Mouse (Mus musculus) layer of hippocampus, postnatal 36 days (tissue): ENCODE results near the gene Faim2. TPM values are rescaled to one million over a fixed set of nuclear protein-coding genes. Genes with fewer than 3 reads are reported as not detected.

Source experiments
- DNase-seq, 2 experiments: peaks; one replicate each; pipeline ENCODE4 v3.0.0; 2022
- total RNA-seq, 2 experiments: library from RNA; stranded (reverse); gene quantifications; 2 replicates each; pipeline ENCODE4 v1.2.3; 2021

Faim2 gene
- total RNA-seq, result 100 to 1,000 TPM; 373 to 394 TPM

DNA sequence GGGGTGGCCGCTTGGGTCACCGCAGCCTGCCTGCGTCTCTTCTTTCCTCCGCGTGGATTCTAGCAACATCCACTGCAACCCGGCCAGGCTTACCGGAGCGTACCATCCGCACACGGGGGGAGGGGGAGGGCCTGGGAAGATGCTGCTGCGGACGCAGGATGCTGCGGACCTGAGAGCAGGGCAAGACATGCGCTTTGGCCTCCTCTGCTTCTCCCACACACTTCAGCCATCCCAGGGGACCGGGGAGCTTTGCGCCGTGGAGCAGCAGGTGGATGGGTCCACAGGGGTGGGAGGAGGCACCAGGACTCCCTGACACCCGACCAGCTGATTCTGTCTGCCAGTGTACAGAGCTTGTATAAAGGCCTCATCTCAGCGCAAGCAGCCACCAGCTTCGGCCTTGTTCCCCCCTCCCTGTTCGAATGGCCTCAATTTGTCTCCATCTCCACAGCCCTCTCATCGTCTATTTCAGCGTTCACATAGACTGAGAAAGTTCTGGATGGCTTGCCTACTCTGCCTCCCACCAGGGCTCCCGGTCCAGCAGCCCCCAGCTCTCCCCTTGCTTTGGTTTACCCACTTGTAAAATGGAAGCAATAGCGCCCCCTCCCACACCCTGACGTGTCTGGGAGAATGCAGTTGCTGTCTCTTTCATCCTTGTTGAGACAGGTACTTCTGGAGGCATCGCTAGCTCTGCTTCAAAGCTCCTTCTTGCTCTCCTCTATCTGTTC is at the start of gene Faim2:
Faim2 (minus strand) TSS at position 537 of the 725 bp plus-strand sequence.
- peak; percentile 73 to 74 for DNase-seq

- no peak for DNase-seq
Observed at GRCm38 (mm10) chr15:99569123-99569522, 41.2 kb upstream of the Faim2 start.

DNA sequence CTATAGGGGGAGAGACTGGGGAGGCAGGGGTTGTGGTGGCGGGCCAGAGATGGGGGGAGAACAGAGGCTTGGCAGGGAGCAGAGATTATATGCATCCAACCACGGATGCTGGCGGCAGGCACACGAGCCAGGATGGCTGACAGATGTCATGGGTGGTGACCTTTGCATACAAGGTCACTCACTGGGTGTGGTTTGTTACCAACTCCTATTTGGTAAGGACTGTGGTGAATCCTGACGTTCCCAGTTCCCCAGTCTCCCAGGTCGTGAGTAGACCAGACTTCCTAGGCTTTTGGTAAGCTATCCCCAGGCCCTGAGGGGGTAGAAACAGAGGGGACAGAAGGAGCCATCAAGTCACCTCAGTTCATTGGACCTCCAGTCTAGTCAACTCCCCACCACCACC is 40.7 kb upstream of the Faim2 start:
- no peak for DNase-seq

GRCm38 (mm10) chr15:99567371-99567770 is 39.4 kb upstream of the Faim2 start:
- no peak for DNase-seq

GRCm38 (mm10) chr15:99560246-99560645 is 32.3 kb upstream of the Faim2 start:
- DNase-seq, result no peak

- no peak for DNase-seq
Observed at GRCm38 (mm10) chr15:99558947-99559346, 31.0 kb upstream of the Faim2 start.

GRCm38 (mm10) chr15:99553767-99554166 is 25.8 kb upstream of the Faim2 start:
- DNase-seq, result no peak

- no peak for DNase-seq
Observed at GRCm38 (mm10) chr15:99549901-99550300, 21.9 kb upstream of the Faim2 start.

- DNase-seq, result no peak
Observed at GRCm38 (mm10) chr15:99547732-99548131, 19.8 kb upstream of the Faim2 start.

- DNase-seq, result no peak
Observed at GRCm38 (mm10) chr15:99546596-99546995, 18.6 kb upstream of the Faim2 start.

- no peak for DNase-seq
Observed at GRCm38 (mm10) chr15:99544047-99544446, 16.1 kb upstream of the Faim2 start.

DNA sequence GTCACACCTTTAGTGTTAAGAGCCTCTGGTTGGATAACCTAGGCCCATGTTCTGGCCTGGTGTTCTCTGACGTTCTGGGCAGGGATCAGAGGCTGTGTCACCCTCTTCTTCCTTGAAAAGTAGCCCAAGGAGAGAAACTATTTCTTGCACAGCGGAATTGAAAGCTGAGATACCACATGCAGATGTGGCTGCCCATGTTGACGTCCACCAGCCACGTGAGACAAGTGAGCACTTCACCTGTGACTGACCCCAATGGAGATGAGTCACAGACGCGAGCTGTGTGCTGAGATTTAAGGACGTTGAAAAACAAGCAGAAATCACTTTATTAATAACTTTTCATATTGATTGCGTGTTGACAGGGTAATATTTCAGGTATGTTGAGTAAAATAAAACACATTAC is 11.9 kb upstream of the Faim2 start:
- DNase-seq, result no peak

- no peak for DNase-seq
Observed at GRCm38 (mm10) chr15:99536889-99537862, 9.2 kb upstream of the Faim2 start.

DNA sequence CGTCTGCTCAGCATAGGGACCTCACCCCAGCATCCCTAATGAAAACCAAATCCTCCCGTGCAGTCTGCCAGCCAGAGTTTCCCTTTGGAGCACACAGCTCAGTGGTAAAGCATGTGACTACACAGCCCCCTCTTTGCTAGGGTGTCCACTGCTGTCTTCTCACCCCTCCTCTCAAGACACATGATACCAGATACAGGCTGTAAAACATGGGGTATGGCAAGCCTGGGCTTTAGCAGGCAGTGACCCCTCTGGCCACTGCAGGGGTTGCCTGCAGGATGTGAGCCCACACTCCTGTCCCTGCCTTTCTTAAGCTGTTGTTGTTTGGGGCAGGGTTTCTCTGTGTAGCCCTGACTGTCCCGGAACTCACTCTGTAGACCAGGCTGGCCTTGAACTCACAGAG is 4.1 kb upstream of the Faim2 start:
- DNase-seq, result no peak

DNA sequence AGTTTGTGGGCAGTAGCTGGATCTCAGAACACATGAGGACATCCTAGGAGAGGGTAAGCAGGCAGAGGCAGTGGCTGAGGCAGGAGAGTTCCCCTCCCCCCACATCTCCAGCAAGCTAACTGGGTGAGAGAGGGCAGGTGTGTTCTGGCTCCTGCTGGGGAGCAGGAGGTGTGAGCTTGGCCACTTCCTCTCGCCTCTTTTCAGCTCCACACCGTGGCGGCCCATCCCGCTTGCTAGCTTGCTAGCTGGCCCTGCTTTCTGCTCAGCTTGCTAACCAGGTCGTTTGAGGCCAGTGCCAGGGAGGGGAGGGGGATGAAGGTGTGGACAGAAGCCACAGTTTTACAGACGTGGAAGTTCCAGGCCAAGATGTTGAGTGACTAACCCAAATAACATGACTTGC is 3.2 kb upstream of the Faim2 start:
- no peak for DNase-seq

DNA sequence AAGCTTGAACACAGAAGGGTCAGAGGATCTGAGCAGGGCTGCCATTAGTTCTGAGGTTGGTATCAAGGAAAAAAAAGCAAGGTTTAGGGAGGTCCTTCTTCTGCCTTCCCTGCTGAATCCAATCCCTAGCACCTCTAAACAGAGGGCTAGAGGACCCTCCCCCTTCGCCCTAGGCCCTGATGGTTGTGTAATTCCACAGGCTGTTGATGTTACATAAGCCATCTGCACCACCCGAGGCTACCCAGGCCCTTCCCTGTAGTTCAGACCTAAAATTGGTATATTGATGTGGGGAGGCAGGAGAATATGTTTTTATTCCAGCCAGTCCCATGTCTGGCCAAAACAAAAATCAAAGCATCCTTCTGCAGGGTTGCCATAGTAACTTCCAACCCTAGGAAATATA is 1.3 kb downstream of the Faim2 start:
- DNase-seq, result peak; percentile 58 to 72

DNA sequence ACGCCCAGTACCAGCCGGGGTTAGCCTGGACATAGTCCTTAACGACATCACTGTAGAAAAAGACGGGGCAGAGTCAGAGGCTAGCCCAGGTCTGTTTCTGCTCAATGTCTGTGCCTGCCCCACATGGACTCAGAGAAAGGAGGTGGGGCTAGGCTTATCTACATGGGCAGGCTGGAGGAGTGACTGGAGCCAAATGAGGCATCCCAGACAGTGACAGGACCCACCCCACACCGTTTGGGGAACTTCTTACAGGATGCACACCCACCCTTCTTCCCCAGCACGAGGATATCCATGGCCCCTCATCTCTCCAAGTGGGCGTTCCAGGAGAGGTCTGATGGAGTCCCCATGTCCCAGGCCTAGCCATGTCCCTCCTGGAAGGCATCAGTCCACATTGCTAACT is 7.7 kb downstream of the Faim2 start:
- DNase-seq, result no peak

- DNase-seq, result no peak
Observed at GRCm38 (mm10) chr15:99519626-99520025, 8.3 kb downstream of the Faim2 start.

DNA sequence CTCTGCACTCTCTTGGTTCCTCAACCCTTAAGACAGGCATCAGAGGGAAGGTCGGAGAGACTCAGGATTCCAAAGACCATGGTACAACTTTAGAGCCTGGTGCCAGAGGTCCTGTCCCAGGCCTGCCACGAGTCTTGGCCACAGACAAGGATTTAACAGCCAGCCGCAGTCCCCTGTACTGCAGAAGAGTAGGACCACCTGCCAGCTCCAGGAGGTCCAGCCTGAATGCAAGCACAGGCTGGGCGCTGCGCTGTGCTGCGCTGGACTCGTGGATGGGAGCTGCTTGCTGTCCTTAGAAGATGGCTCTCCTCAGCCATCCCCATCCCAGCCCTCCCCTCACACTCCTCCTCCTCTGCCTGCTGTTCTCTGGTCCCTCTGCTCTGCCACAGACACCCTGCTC is 10.2 kb downstream of the Faim2 start:
- DNase-seq, result no peak

DNA sequence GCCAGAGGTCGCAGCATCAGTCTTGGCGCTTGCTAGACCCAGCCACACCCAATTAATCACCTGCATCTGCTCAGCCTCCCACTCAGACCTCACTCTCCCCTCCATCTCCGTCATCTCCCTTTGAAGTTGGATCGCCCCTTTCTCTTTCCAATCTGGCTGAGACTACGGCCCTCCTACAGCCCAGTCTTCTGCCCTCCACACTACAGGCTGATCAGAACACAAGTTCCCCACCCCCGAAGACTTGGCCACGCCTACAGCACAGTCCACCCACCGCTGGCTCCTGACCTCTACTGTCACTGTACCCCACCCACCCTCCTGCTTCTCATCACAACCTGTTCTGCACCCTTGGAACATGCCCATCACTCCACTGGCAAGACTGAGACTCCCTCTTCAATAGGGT is 11.2 kb downstream of the Faim2 start:
- DNase-seq, result no peak

GRCm38 (mm10) chr15:99511797-99512525 is 16.0 kb downstream of the Faim2 start:
- peak in 1 of 2 experiments; percentile 3 for DNase-seq

GRCm38 (mm10) chr15:99510621-99511020 is 17.3 kb downstream of the Faim2 start:
- DNase-seq, result no peak

DNA sequence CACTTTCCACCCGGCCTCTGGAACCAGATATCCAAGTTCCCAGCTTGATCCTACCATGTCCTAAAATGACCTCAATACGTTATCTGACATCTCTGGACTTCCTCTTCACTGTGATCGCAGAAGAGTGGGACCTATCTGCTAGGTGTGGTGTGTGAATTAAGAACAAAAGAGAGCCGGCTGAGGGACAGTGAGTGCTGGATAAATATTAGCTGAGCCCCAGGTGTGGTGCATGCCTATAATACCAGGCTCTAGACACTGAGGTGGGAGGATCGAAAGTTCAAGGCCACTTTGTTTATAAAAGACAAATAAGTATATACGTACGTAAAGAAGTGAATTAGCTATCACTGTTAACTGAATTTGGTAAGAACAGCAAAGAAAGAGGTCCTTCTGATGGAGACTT is 18.1 kb downstream of the Faim2 start:
- no peak for DNase-seq
